Mouse (Mus musculus): ENCODE results near the gene Capns1. TPM values are rescaled to one million over a fixed set of nuclear protein-coding genes. Genes with fewer than 3 reads are reported as not detected.
"Not testable (repeated sequence)": the region's sequence is repeated elsewhere in the genome, so short reads cannot be mapped to it uniquely, and the experiment has no call there.

Gene Capns1
- polyA plus RNA-seq, 1 experiment from 2014 or later, result 81.9 TPM

- no peak overlapping the region for H3K27ac ChIP-seq (ENCODE audit: low read depth)
- no peak for ATAC-seq (replicated peaks; ENCODE audit: low FRiP score, low TSS enrichment, low read depth)
- H3K4me2 ChIP-seq (ENCODE audit: low read length), result no peak overlapping the region
- H3K4me1 ChIP-seq (replicated peaks; ENCODE audit: control insufficient read depth, insufficient read depth, low read length), result 0 out of 2 replicates have a peak, but pooled peaks cover 3% of the 10 kb centered on the region
- no peaks in the 10 kb centered on the region for H3K36me3 ChIP-seq (ENCODE audit: control insufficient read depth, insufficient read depth, low read length)
- no peak overlapping the region for H3K4me3 ChIP-seq (ENCODE audit: low read depth, low read length)
- H3K9me3 ChIP-seq (ENCODE audit: control insufficient read depth, low read length), result no peaks in the 10 kb centered on the region
- no peak overlapping the region for H3K9ac ChIP-seq (ENCODE audit: low read length)
- 95% methylated on average over 3 of the region's 3 CpGs for WGBS
- no peak for DNase-seq (ENCODE audit: low spot score)
- no peaks in the 10 kb centered on the region for H3K27me3 ChIP-seq (replicated peaks; ENCODE audit: control insufficient read depth, insufficient read depth, low read length)
Observed at GRCm38 (mm10) chr7:30215875-30216274, 17.3 kb upstream of the Capns1 start.

- DNase-seq (ENCODE audit: low spot score) (no peak), ATAC-seq (replicated peaks; ENCODE audit: low FRiP score, low TSS enrichment, low read depth) (no peak)
- H3K4me3 ChIP-seq (ENCODE audit: low read depth, low read length), result no peak overlapping the region
- no peaks in the 10 kb centered on the region for H3K9me3 ChIP-seq (ENCODE audit: control insufficient read depth, low read length)
- H3K27ac ChIP-seq (ENCODE audit: low read depth), result no peak overlapping the region
- H3K9ac ChIP-seq (ENCODE audit: low read length), result no peak overlapping the region
- H3K27me3 ChIP-seq (replicated peaks; ENCODE audit: control insufficient read depth, insufficient read depth, low read length), result no peaks in the 10 kb centered on the region
- H3K4me2 ChIP-seq (ENCODE audit: low read length), result no peak overlapping the region
- H3K4me1 ChIP-seq (replicated peaks; ENCODE audit: control insufficient read depth, insufficient read depth, low read length), result no peaks in the 10 kb centered on the region
- 80% methylated on average over 3 of the region's 3 CpGs for WGBS
- H3K36me3 ChIP-seq (ENCODE audit: control insufficient read depth, insufficient read depth, low read length), result no peaks in the 10 kb centered on the region
Observed at GRCm38 (mm10) chr7:30213881-30214280, 15.3 kb upstream of the Capns1 start.

GRCm38 (mm10) chr7:30211025-30211424 lies 12.4 kb upstream of the Capns1 start:
- 34% methylated on average over 4 of the region's 4 CpGs for whole genome bisulfite sequencing
- H3K4me2 ChIP-seq (ENCODE audit: low read length), result no peak overlapping the region

GRCm38 (mm10) chr7:30206364-30206763 lies 7.8 kb upstream of the Capns1 start:
- WGBS, result 54% methylated on average over 5 of the region's 5 CpGs
- H3K9me3 ChIP-seq (ENCODE audit: control insufficient read depth, low read length); H3K4me2 ChIP-seq (ENCODE audit: low read length); H3K4me1 ChIP-seq (replicated peaks; ENCODE audit: control insufficient read depth, insufficient read depth, low read length); DNase-seq (ENCODE audit: low spot score); H3K27me3 ChIP-seq (replicated peaks; ENCODE audit: control insufficient read depth, insufficient read depth, low read length); ATAC-seq (replicated peaks; ENCODE audit: low FRiP score, low TSS enrichment, low read depth); H3K36me3 ChIP-seq (ENCODE audit: control insufficient read depth, insufficient read depth, low read length); H3K9ac ChIP-seq (ENCODE audit: low read length); H3K4me3 ChIP-seq (ENCODE audit: low read depth, low read length); H3K27ac ChIP-seq (ENCODE audit: low read depth): not testable (repeated sequence)

More at GRCm38 (mm10) chr7:30211025-30211424, 12.4 kb upstream of the Capns1 start:
- Histone ChIP-seq H3K9ac (ENCODE audit: low read length) (no peak overlapping the region), H3K4me1 (replicated peaks; ENCODE audit: control insufficient read depth, insufficient read depth, low read length) (no peaks in the 10 kb centered on the region), H3K4me3 (ENCODE audit: low read depth, low read length) (no peak overlapping the region), H3K27ac (ENCODE audit: low read depth) (no peak overlapping the region), H3K27me3 (replicated peaks; ENCODE audit: control insufficient read depth, insufficient read depth, low read length) (no peaks in the 10 kb centered on the region), H3K36me3 (ENCODE audit: control insufficient read depth, insufficient read depth, low read length) (no peaks in the 10 kb centered on the region), H3K9me3 (ENCODE audit: control insufficient read depth, low read length) (no peaks in the 10 kb centered on the region)
- ATAC-seq (replicated peaks; ENCODE audit: low FRiP score, low TSS enrichment, low read depth), result no peak
- no peak for DNase-seq (ENCODE audit: low spot score)

GRCm38 (mm10) chr7:30205383-30205782 lies 6.8 kb upstream of the Capns1 start:
- H3K27me3 ChIP-seq (replicated peaks; ENCODE audit: control insufficient read depth, insufficient read depth, low read length), result no peaks in the 10 kb centered on the region
- H3K4me2 ChIP-seq (ENCODE audit: low read length), result no peak overlapping the region
- no peaks in the 10 kb centered on the region for H3K36me3 ChIP-seq (ENCODE audit: control insufficient read depth, insufficient read depth, low read length)
- H3K27ac ChIP-seq (ENCODE audit: low read depth), result no peak overlapping the region
- WGBS, result 10% methylated on average over 2 of the region's 2 CpGs
- DNase-seq (ENCODE audit: low spot score), result no peak
- no peak for ATAC-seq (replicated peaks; ENCODE audit: low FRiP score, low TSS enrichment, low read depth)
- no peaks in the 10 kb centered on the region for H3K9me3 ChIP-seq (ENCODE audit: control insufficient read depth, low read length)
- no peak overlapping the region for H3K9ac ChIP-seq (ENCODE audit: low read length)
- no peak overlapping the region for H3K4me3 ChIP-seq (ENCODE audit: low read depth, low read length)
- no peaks in the 10 kb centered on the region for H3K4me1 ChIP-seq (replicated peaks; ENCODE audit: control insufficient read depth, insufficient read depth, low read length)

- 38% methylated on average over 8 of the region's 8 CpGs for WGBS
- no peak for DNase-seq (ENCODE audit: low spot score)
- no peaks in the 10 kb centered on the region for H3K9me3 ChIP-seq (ENCODE audit: control insufficient read depth, low read length)
- no peak overlapping the region for H3K9ac ChIP-seq (ENCODE audit: low read length)
- no peaks in the 10 kb centered on the region for H3K36me3 ChIP-seq (ENCODE audit: control insufficient read depth, insufficient read depth, low read length)
- no peaks in the 10 kb centered on the region for H3K27me3 ChIP-seq (replicated peaks; ENCODE audit: control insufficient read depth, insufficient read depth, low read length)
- H3K4me3 ChIP-seq (ENCODE audit: low read depth, low read length), result no peak overlapping the region
- H3K4me1 ChIP-seq (replicated peaks; ENCODE audit: control insufficient read depth, insufficient read depth, low read length), result no peaks in the 10 kb centered on the region
- 0 out of 2 replicates have a peak overlapping the region, but pooled peaks have one; percentile 15 for H3K4me2 ChIP-seq (ENCODE audit: low read length)
- H3K27ac ChIP-seq (ENCODE audit: low read depth), result no peak overlapping the region
- peak; percentile 53; the same call in 1 of the 2 replicates for ATAC-seq (replicated peaks; ENCODE audit: low FRiP score, low TSS enrichment, low read depth)
Observed at GRCm38 (mm10) chr7:30204380-30204779, 5.8 kb upstream of the Capns1 start.

GRCm38 (mm10) chr7:30202895-30203690 lies 4.5 kb upstream of the Capns1 start:
- ATAC-seq (replicated peaks; ENCODE audit: low FRiP score, low TSS enrichment, low read depth) (no peak), DNase-seq (ENCODE audit: low spot score) (no peak)
- Histone ChIP-seq H3K9me3 (ENCODE audit: control insufficient read depth, low read length) (no peaks in the 10 kb centered on the region), H3K4me2 (ENCODE audit: low read length) (no peak overlapping the region), H3K36me3 (ENCODE audit: control insufficient read depth, insufficient read depth, low read length) (no peaks in the 10 kb centered on the region), H3K27me3 (replicated peaks; ENCODE audit: control insufficient read depth, insufficient read depth, low read length) (no peaks in the 10 kb centered on the region), H3K9ac (ENCODE audit: low read length) (no peak overlapping the region), H3K4me3 (ENCODE audit: low read depth, low read length) (no peak overlapping the region), H3K27ac (ENCODE audit: low read depth) (no peak overlapping the region), H3K4me1 (replicated peaks; ENCODE audit: control insufficient read depth, insufficient read depth, low read length) (peaks cover 3% of the 10 kb centered on the region; the same call in 1 of the 2 replicates)
- WGBS, result 69% methylated on average over 11 of the region's 11 CpGs

GRCm38 (mm10) chr7:30200661-30201060 lies 2.0 kb upstream of the Capns1 start:
- H3K36me3 ChIP-seq (ENCODE audit: control insufficient read depth, insufficient read depth, low read length); H3K4me2 ChIP-seq (ENCODE audit: low read length); H3K4me3 ChIP-seq (ENCODE audit: low read depth, low read length); DNase-seq (ENCODE audit: low spot score); H3K27me3 ChIP-seq (replicated peaks; ENCODE audit: control insufficient read depth, insufficient read depth, low read length); H3K4me1 ChIP-seq (replicated peaks; ENCODE audit: control insufficient read depth, insufficient read depth, low read length); H3K9me3 ChIP-seq (ENCODE audit: control insufficient read depth, low read length); ATAC-seq (replicated peaks; ENCODE audit: low FRiP score, low TSS enrichment, low read depth); H3K9ac ChIP-seq (ENCODE audit: low read length); H3K27ac ChIP-seq (ENCODE audit: low read depth): not testable (repeated sequence)
- WGBS, result 89% methylated on average over 5 of the region's 5 CpGs

GRCm38 (mm10) chr7:30200200-30200599 lies 1.6 kb upstream of the Capns1 start:
- peaks cover 6% of the 10 kb centered on the region for H3K4me1 ChIP-seq (replicated peaks; ENCODE audit: control insufficient read depth, insufficient read depth, low read length)
- H3K4me3 ChIP-seq (ENCODE audit: low read depth, low read length), result no peak overlapping the region
- DNase-seq (ENCODE audit: low spot score) (no peak), ATAC-seq (replicated peaks; ENCODE audit: low FRiP score, low TSS enrichment, low read depth) (no peak)
- 76% methylated on average over 5 of the region's 5 CpGs for WGBS
- H3K27me3 ChIP-seq (replicated peaks; ENCODE audit: control insufficient read depth, insufficient read depth, low read length), result no peaks in the 10 kb centered on the region
- H3K9me3 ChIP-seq (ENCODE audit: control insufficient read depth, low read length), result no peaks in the 10 kb centered on the region
- H3K9ac ChIP-seq (ENCODE audit: low read length), result no peak overlapping the region
- no peak overlapping the region for H3K4me2 ChIP-seq (ENCODE audit: low read length)
- H3K36me3 ChIP-seq (ENCODE audit: control insufficient read depth, insufficient read depth, low read length), result no peaks in the 10 kb centered on the region
- no peak overlapping the region for H3K27ac ChIP-seq (ENCODE audit: low read depth)

Measured in intestine, embryonic 14.5 days (tissue).